Mouse (Mus musculus) liver, adult 2 months (tissue): ENCODE measurements at regions not wholly inside any gene's neighbourhood (a gene's known extent, or its start where the extent isn't known, plus 50 kb on each side); places are given as distances from the start of the nearest gene placed in this dataset.

Source experiments
- CTCF ChIP-seq: fragments of 200-500 bp; IDR thresholded peaks from 2 replicates; pipeline ENCODE4 v1.5.1; 2011; ENCODE audit warnings: low read depth, low read length, control low read depth
- POLR2A ChIP-seq: fragments of 200-500 bp; IDR thresholded peaks from 2 replicates; pipeline ENCODE4 v1.6.1; 2011; ENCODE audit warnings: low read length, control low read depth; ENCODE audit not compliant: insufficient read depth; ENCODE audit errors: extremely low read depth

GRCm38 (mm10) chr1:121049684-121050083 lies 282.7 kb downstream of the Insig2 start:
- TF ChIP-seq CTCF (no peak), POLR2A (no peak)
